In the genomic region with DNA sequence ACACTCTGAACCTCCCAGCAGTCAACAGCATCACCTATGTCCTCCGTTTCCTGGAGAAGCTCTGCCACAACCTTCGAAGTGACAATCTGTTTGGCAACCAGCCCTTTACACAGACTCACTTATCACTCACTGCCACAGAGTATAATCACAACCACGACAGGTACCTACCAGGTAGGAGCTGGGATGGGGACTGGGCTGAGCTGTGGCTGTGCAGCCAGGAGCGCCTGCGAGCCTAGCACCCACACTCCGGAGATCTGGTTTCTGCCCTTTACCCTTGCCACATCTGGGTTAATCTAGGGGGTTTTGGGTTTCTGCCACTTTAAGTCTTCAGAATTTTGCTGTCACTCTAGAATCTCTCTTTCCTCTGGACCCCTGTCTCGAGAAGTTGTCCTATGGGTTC, we compare ENCODE assay signal across 23 mouse cellular contexts. TPM values are rescaled to one million over a fixed set of nuclear protein-coding genes. Genes with fewer than 3 reads are reported as not detected.
DNase-seq lines count a peak whose midpoint lies in the region; ATAC-seq and TF ChIP-seq lines count a peak whose summit lies in the region.
"Had no signal": no experiment of that assay in that cellular context is flagged by ENCODE, and none has a peak within 500 bp of the region (broad histone marks: within the 10 kb centered on the region; RNA-seq: fewer than 3 reads in every experiment).

No protein-coding gene starts in this region.

- no peaks in the 10 kb centered on the region for H3K27me3 ChIP-seq in kidney, adult 2 months (replicated peaks; ENCODE audit: control insufficient read depth, insufficient read depth, low read length)
- no peaks in the 10 kb centered on the region for H3K27me3 ChIP-seq in midbrain, embryonic 11.5 days (ENCODE audit: control insufficient read depth, insufficient read depth, low read length)
- H3K27me3 ChIP-seq in midbrain, embryonic 16.5 days (ENCODE audit: control insufficient read depth, insufficient read depth, low read depth, low read length) = no peaks in the 10 kb centered on the region
- H3K27me3 ChIP-seq in intestine, postnatal 0 days (replicated peaks; ENCODE audit: control insufficient read depth, insufficient read depth, low read length) = no peaks in the 10 kb centered on the region
- H3K27me3 ChIP-seq: heart, embryonic 15.5 days; neural tube, embryonic 15.5 days had no signal

- peaks cover 2% of the 10 kb centered on the region for H3K36me3 ChIP-seq in kidney, adult 2 months (ENCODE audit: control insufficient read depth, insufficient read depth, low read length)
- H3K36me3 ChIP-seq in midbrain, embryonic 11.5 days (ENCODE audit: control insufficient read depth, insufficient read depth, low read length) = peaks cover 3% of the 10 kb centered on the region; the same call in 1 of the 2 replicates
- peaks cover 36% of the 10 kb centered on the region for H3K36me3 ChIP-seq in midbrain, embryonic 16.5 days (ENCODE audit: control insufficient read depth, insufficient read depth, low read length)
- H3K36me3 ChIP-seq in intestine, postnatal 0 days (ENCODE audit: control insufficient read depth, insufficient read depth) = peaks cover 17% of the 10 kb centered on the region; the same call in 1 of the 2 replicates

- DNase-seq in kidney, adult 2 months = no peak
- DNase-seq in kidney, postnatal 10 days = no peak
- DNase-seq in midbrain, embryonic 11.5 days (ENCODE audit: low spot score, missing footprints) = peak; percentile 17
- DNase-seq in frontal cortex, postnatal 14 days (ENCODE audit: low spot score in 2 of 2) = no peak
- DNase-seq: adrenal gland, adult 2 months; B cell, adult 2 months; cerebellum, postnatal 10 days; gastrocnemius, postnatal 14 days; layer of hippocampus, adult 9-11 months; liver, postnatal 0 days; midbrain, embryonic 14.5 days; right cerebral cortex, postnatal 14 days had no signal

- WGBS in kidney, adult 2 months = 76% methylated on average over 7 of the region's 7 CpGs
- WGBS in midbrain, embryonic 11.5 days = 93% methylated on average over 7 of the region's 7 CpGs
- WGBS in midbrain, embryonic 16.5 days = 98% methylated on average over 7 of the region's 7 CpGs
- 60% methylated on average over 7 of the region's 7 CpGs for WGBS in intestine, postnatal 0 days

- H3K4me2 ChIP-seq in midbrain, embryonic 11.5 days = no peak overlapping the region
- no peak overlapping the region for H3K4me2 ChIP-seq in midbrain, embryonic 16.5 days (ENCODE audit: low read length)
- H3K4me2 ChIP-seq in intestine, postnatal 0 days (replicated peaks; ENCODE audit: low read depth) = peak overlapping the region; percentile 56
- H3K4me2 ChIP-seq: heart, embryonic 15.5 days; neural tube, embryonic 15.5 days had no signal

- no peak overlapping the region for H3K9ac ChIP-seq in midbrain, embryonic 11.5 days (ENCODE audit: low read length)
- H3K9ac ChIP-seq in midbrain, embryonic 16.5 days (ENCODE audit: low read depth, low read length) = no peak overlapping the region
- peak overlapping the region; percentile 23; the same call in 1 of the 2 replicates for H3K9ac ChIP-seq in intestine, postnatal 0 days (ENCODE audit: low read depth, low read length)
- H3K9ac ChIP-seq: heart, embryonic 15.5 days; liver, postnatal 0 days; neural tube, embryonic 15.5 days had no signal

- no peaks in the 10 kb centered on the region for H3K4me1 ChIP-seq in kidney, adult 2 months (ENCODE audit: control insufficient read depth, insufficient read depth, low read length)
- H3K4me1 ChIP-seq in midbrain, embryonic 11.5 days (ENCODE audit: control insufficient read depth, insufficient read depth, low read length) = no peaks in the 10 kb centered on the region
- H3K4me1 ChIP-seq in midbrain, embryonic 16.5 days (ENCODE audit: control insufficient read depth, insufficient read depth, low read length) = no peaks in the 10 kb centered on the region
- H3K4me1 ChIP-seq in intestine, postnatal 0 days (replicated peaks; ENCODE audit: control insufficient read depth, insufficient read depth, low read length) = 0 out of 2 replicates have a peak, but pooled peaks cover 5% of the 10 kb centered on the region
- H3K4me1 ChIP-seq: heart, embryonic 15.5 days; limb, embryonic 10.5 days; neural tube, embryonic 15.5 days had no signal

- no peak for TF ChIP-seq POLR2A in kidney, adult 2 months (IDR thresholded peaks at IDR 0.05; ENCODE audit: low read depth, low read length)

- peak overlapping the region; percentile 34; the same call in 1 of the 2 replicates for H3K27ac ChIP-seq in kidney, adult 2 months (ENCODE audit: insufficient read depth, low read depth, low read length)
- H3K27ac ChIP-seq in midbrain, embryonic 11.5 days (ENCODE audit: low read depth, low read length) = no peak overlapping the region
- no peak overlapping the region for H3K27ac ChIP-seq in midbrain, embryonic 16.5 days (ENCODE audit: low read length)
- peak overlapping the region; percentile 90 for H3K27ac ChIP-seq in intestine, postnatal 0 days (ENCODE audit: low read depth, low read length)
- H3K27ac ChIP-seq: heart, adult 2 months; heart, embryonic 15.5 days; hindbrain, postnatal 0 days; limb, embryonic 10.5 days; neural tube, embryonic 15.5 days had no signal

- no peaks in the 10 kb centered on the region for H3K9me3 ChIP-seq in midbrain, embryonic 11.5 days (ENCODE audit: control insufficient read depth, low read length)
- no peaks in the 10 kb centered on the region for H3K9me3 ChIP-seq in midbrain, embryonic 16.5 days (replicated peaks; ENCODE audit: control insufficient read depth, low read length, poor library complexity, severe bottlenecking)
- no peaks in the 10 kb centered on the region for H3K9me3 ChIP-seq in intestine, postnatal 0 days (ENCODE audit: control insufficient read depth)
- H3K9me3 ChIP-seq: heart, embryonic 15.5 days; limb, embryonic 10.5 days; neural tube, embryonic 15.5 days had no signal

- TF ChIP-seq CTCF in kidney, adult 2 months (conservative IDR thresholded peaks at IDR 0.05; ENCODE audit: insufficient read depth, insufficient read length, low read depth, low read length) = no peak
- no peak for TF ChIP-seq CTCF in intestine, postnatal 0 days (IDR thresholded peaks at IDR 0.05; ENCODE audit: low read depth)

- ATAC-seq in midbrain, embryonic 11.5 days (ENCODE audit: low FRiP score) = no peak
- no peak for ATAC-seq in midbrain, embryonic 16.5 days
- ATAC-seq in intestine, postnatal 0 days = peak; percentile 66
- ATAC-seq in inflammation-experienced regulatory T-cells, adult 6 months = no peak
- no peak for ATAC-seq in CD4-positive, CD25-positive, alpha-beta regulatory T cell, adult 4 months
- ATAC-seq: hindbrain, postnatal 0 days had no signal

- no peak overlapping the region for H3K4me3 ChIP-seq in kidney, adult 2 months (ENCODE audit: insufficient read depth, low read depth, low read length)
- no peak overlapping the region for H3K4me3 ChIP-seq in midbrain, embryonic 11.5 days (ENCODE audit: low read depth, low read length)
- no peak overlapping the region for H3K4me3 ChIP-seq in midbrain, embryonic 16.5 days (ENCODE audit: low read depth, low read length)
- peak overlapping the region; percentile 26 for H3K4me3 ChIP-seq in intestine, postnatal 0 days (ENCODE audit: low read depth, low read length)
- H3K4me3 ChIP-seq: heart, adult 2 months; heart, embryonic 15.5 days; limb, embryonic 10.5 days; neural tube, embryonic 15.5 days had no signal

RNA-seq across cellular contexts. Expression of gene Slfnl1, which starts 15.1 kb away (rescaled TPM):
- 0.15 and 0.31 TPM in 2 replicates for polyA plus RNA-seq in kidney, adult 2 months (2012; rRNA removed)
- polyA plus RNA-seq in midbrain, embryonic 11.5 days (2014; fragmentation: Nextera tagmentation; extraction: Ambion mirVana) = not detected in 2 replicates
- polyA plus RNA-seq in midbrain, embryonic 16.5 days (2015; fragmentation: Nextera tagmentation; extraction: Ambion mirVana) = not detected in 2 replicates
- not detected in 2 replicates for polyA plus RNA-seq in intestine, postnatal 0 days (2015; fragmentation: Nextera tagmentation; extraction: Ambion mirVana)
- polyA plus RNA-seq in inflammation-experienced regulatory T-cells, adult 6 months (2017; shearing (Covaris generic)) = not detected
- polyA plus RNA-seq in CD4-positive, CD25-positive, alpha-beta regulatory T cell, adult 4 months (2017; shearing (Covaris generic)) = not detected
- polyA plus RNA-seq: forebrain, embryonic 11.5 days; heart, embryonic 15.5 days; hindbrain, postnatal 0 days; limb, embryonic 10.5 days; liver, postnatal 0 days; midbrain, embryonic 14.5 days; neural tube, embryonic 15.5 days; spleen, adult 2 months had no signal

RNA-seq across cellular contexts. Expression of gene Ctps, which starts 53.2 kb away (rescaled TPM):
- 6.8 and 8.3 TPM in 2 replicates for polyA plus RNA-seq in kidney, adult 2 months (2012; rRNA removed)
- polyA plus RNA-seq in midbrain, embryonic 11.5 days (2014; fragmentation: Nextera tagmentation; extraction: Ambion mirVana) = 132 and 134 TPM in 2 replicates
- 78.6 and 79.6 TPM in 2 replicates for polyA plus RNA-seq in midbrain, embryonic 16.5 days (2015; fragmentation: Nextera tagmentation; extraction: Ambion mirVana)
- 23.4 and 23.7 TPM in 2 replicates for polyA plus RNA-seq in intestine, postnatal 0 days (2015; fragmentation: Nextera tagmentation; extraction: Ambion mirVana)
- polyA plus RNA-seq in inflammation-experienced regulatory T-cells, adult 6 months (2017; shearing (Covaris generic)) = 10 to 100 TPM; 12.5 to 20.2 (median 18.8) TPM
- polyA plus RNA-seq in CD4-positive, CD25-positive, alpha-beta regulatory T cell, adult 4 months (2017; shearing (Covaris generic)) = 10 to 100 TPM; 14.7 to 19.5 TPM

Comparison
In these comparisons a context has a peak if more than half of its experiments do, and no peak if none do; other contexts are left out.
1. H3K27ac ChIP-seq: peak in kidney, adult 2 months (single experiment) and intestine, postnatal 0 days (single experiment); none in midbrain, embryonic 11.5 days (single experiment) and midbrain, embryonic 16.5 days (single experiment).